Mouse (Mus musculus) megakaryocyte, embryonic 14.5 days (primary cell): Measurements from ENCODE around the gene Azin2. TPM values are rescaled to one million over a fixed set of nuclear protein-coding genes. Genes with fewer than 3 reads are reported as not detected.

Source experiments
- H3K27me3 ChIP-seq: replicated peaks from 2 replicates; pipeline ENCODE3; 2012; ENCODE audit warnings: inconsistent platforms
- H3K36me3 ChIP-seq: replicated peaks from 2 replicates; pipeline ENCODE3; 2012; ENCODE audit warnings: low read length, inconsistent platforms, mixed read lengths
- H3K4me1 ChIP-seq: 2 replicates; pipeline ENCODE4 v1.6.1; 2012; ENCODE audit warnings: inconsistent platforms
- H3K4me3 ChIP-seq: replicated peaks from 2 replicates; pipeline ENCODE3; 2012; ENCODE audit warnings: moderate library complexity, mild to moderate bottlenecking, inconsistent platforms
- H3K9me3 ChIP-seq: 2 replicates; pipeline ENCODE4 v1.6.1; 2012; ENCODE audit warnings: inconsistent platforms
- FLI1 ChIP-seq: IDR thresholded peaks from 2 replicates; pipeline ENCODE4 v1.6.1; 2012; ENCODE audit warnings: low read length, inconsistent platforms, mixed read lengths
- GATA1 ChIP-seq: IDR thresholded peaks from 3 replicates; pipeline ENCODE4 v1.6.1; 2012; ENCODE audit warnings: mixed read lengths, low read length, inconsistent platforms, borderline replicate concordance
- polyA plus RNA-seq: library from polyadenylated mRNA; stranded (reverse); fragments of >175 nt; gene quantifications from 2 replicates; pipeline ENCODE4 v1.2.3, GENCODE M21; 2012; ENCODE audit warnings: low replicate concordance; ENCODE audit not compliant: insufficient read depth

Azin2 gene
- polyA plus RNA-seq, 1 experiment, result 12.2 TPM

GRCm38 (mm10) chr4:128966751-128967150, 4.5 kb upstream of the Azin2 start:
- Histone ChIP-seq H3K9me3 (no peaks in the 10 kb centered on the region), H3K4me1 (peaks cover 37% of the 10 kb centered on the region), H3K36me3 (no peaks in the 10 kb centered on the region), H3K27me3 (peaks cover 52% of the 10 kb centered on the region), H3K4me3 (no peak overlapping the region)
- TF ChIP-seq GATA1, result no peak
- no peak for TF ChIP-seq FLI1

- Histone ChIP-seq H3K4me1 (peaks cover 50% of the 10 kb centered on the region), H3K4me3 (peak overlapping the region; percentile 94), H3K9me3 (no peaks in the 10 kb centered on the region), H3K36me3 (peaks cover 3% of the 10 kb centered on the region), H3K27me3 (peaks cover 64% of the 10 kb centered on the region)
- TF ChIP-seq FLI1 (no peak), GATA1 (no peak)
Observed at GRCm38 (mm10) chr4:128962926-128963290, 666 bp upstream of the Azin2 start.

GRCm38 (mm10) chr4:128961301-128962028, 777 bp downstream of the Azin2 start:
- no peaks in the 10 kb centered on the region for H3K9me3 ChIP-seq
- no peak for TF ChIP-seq GATA1
- no peak for TF ChIP-seq FLI1
- H3K36me3 ChIP-seq, result peaks cover 3% of the 10 kb centered on the region
- H3K4me1 ChIP-seq, result peaks cover 59% of the 10 kb centered on the region
- peaks cover 51% of the 10 kb centered on the region for H3K27me3 ChIP-seq
- H3K4me3 ChIP-seq, result peak overlapping the region; percentile 94

GRCm38 (mm10) chr4:128959676-128960075, 2.6 kb downstream of the Azin2 start:
- no peak overlapping the region for H3K4me3 ChIP-seq
- peaks cover 56% of the 10 kb centered on the region for H3K4me1 ChIP-seq
- no peaks in the 10 kb centered on the region for H3K9me3 ChIP-seq
- H3K27me3 ChIP-seq, result peaks cover 58% of the 10 kb centered on the region
- no peak for TF ChIP-seq GATA1
- no peak for TF ChIP-seq FLI1
- H3K36me3 ChIP-seq, result peaks cover 3% of the 10 kb centered on the region

- peaks cover 3% of the 10 kb centered on the region for H3K36me3 ChIP-seq
- peaks cover 54% of the 10 kb centered on the region for H3K27me3 ChIP-seq
- H3K4me1 ChIP-seq, result peaks cover 54% of the 10 kb centered on the region
- H3K4me3 ChIP-seq, result no peak overlapping the region
- TF ChIP-seq FLI1 (no peak), GATA1 (no peak)
- H3K9me3 ChIP-seq, result no peaks in the 10 kb centered on the region
Observed at GRCm38 (mm10) chr4:128958849-128959248, 3.4 kb downstream of the Azin2 start.

GRCm38 (mm10) chr4:128958156-128958555, 4.1 kb downstream of the Azin2 start:
- H3K27me3 ChIP-seq, result peaks cover 57% of the 10 kb centered on the region
- no peak for TF ChIP-seq GATA1
- no peak for TF ChIP-seq FLI1
- no peak overlapping the region for H3K4me3 ChIP-seq
- H3K9me3 ChIP-seq, result no peaks in the 10 kb centered on the region
- H3K4me1 ChIP-seq, result peaks cover 53% of the 10 kb centered on the region
- peaks cover 3% of the 10 kb centered on the region for H3K36me3 ChIP-seq

- TF ChIP-seq GATA1 (no peak), FLI1 (no peak)
- Histone ChIP-seq H3K4me3 (peak overlapping the region; percentile 87), H3K27me3 (peaks cover 54% of the 10 kb centered on the region), H3K36me3 (peaks cover 3% of the 10 kb centered on the region), H3K4me1 (peaks cover 45% of the 10 kb centered on the region), H3K9me3 (no peaks in the 10 kb centered on the region)
Observed at GRCm38 (mm10) chr4:128957155-128957911, 4.9 kb downstream of the Azin2 start.

- peaks cover 29% of the 10 kb centered on the region for H3K4me1 ChIP-seq
- no peak overlapping the region for H3K4me3 ChIP-seq
- TF ChIP-seq FLI1 (no peak), GATA1 (no peak)
- H3K9me3 ChIP-seq, result no peaks in the 10 kb centered on the region
- H3K36me3 ChIP-seq, result no peaks in the 10 kb centered on the region
- H3K27me3 ChIP-seq, result peaks cover 57% of the 10 kb centered on the region
Observed at GRCm38 (mm10) chr4:128953851-128954250, 8.4 kb downstream of the Azin2 start.

GRCm38 (mm10) chr4:128950461-128950860, 11.8 kb downstream of the Azin2 start:
- Histone ChIP-seq H3K36me3 (no peaks in the 10 kb centered on the region), H3K4me1 (peaks cover 24% of the 10 kb centered on the region), H3K27me3 (peaks cover 51% of the 10 kb centered on the region), H3K4me3 (no peak overlapping the region), H3K9me3 (no peaks in the 10 kb centered on the region)
- TF ChIP-seq FLI1, result no peak
- no peak for TF ChIP-seq GATA1

GRCm38 (mm10) chr4:128949470-128950005, 12.7 kb downstream of the Azin2 start:
- Histone ChIP-seq H3K4me1 (peaks cover 24% of the 10 kb centered on the region), H3K4me3 (peak overlapping the region; percentile 53), H3K9me3 (no peaks in the 10 kb centered on the region), H3K27me3 (peaks cover 49% of the 10 kb centered on the region), H3K36me3 (no peaks in the 10 kb centered on the region)
- TF ChIP-seq GATA1 (no peak), FLI1 (no peak)
